Mouse (Mus musculus) embryonic fibroblast, embryonic 13.5 days (primary cell): Measurements from ENCODE around the gene Rtn4rl2. TPM values are rescaled to one million over a fixed set of nuclear protein-coding genes. Genes with fewer than 3 reads are reported as not detected.
A peak's percentile ranks its signal among the peaks of the same experiment; 100 is the strongest.

ENCODE experiments used
- H3K27ac ChIP-seq: 2 replicates; pipeline ENCODE4 v1.5.1; 2012; ENCODE audit warnings: low read length, control low read depth, inconsistent platforms; ENCODE audit not compliant: insufficient read depth
- H3K4me1 ChIP-seq: 2 replicates; pipeline ENCODE4 v1.6.1; 2011; ENCODE audit warnings: low read length; ENCODE audit not compliant: control insufficient read depth, insufficient read depth
- H3K4me3 ChIP-seq: 2 replicates; pipeline ENCODE4 v1.5.1; 2011; ENCODE audit warnings: mild to moderate bottlenecking, control low read depth, low read length; ENCODE audit not compliant: insufficient read depth
- CTCF ChIP-seq: IDR thresholded peaks from 2 replicates; pipeline ENCODE4 v1.5.1; 2011; ENCODE audit warnings: mild to moderate bottlenecking, control low read depth, low read length, moderate library complexity, borderline replicate concordance; ENCODE audit not compliant: insufficient read depth
- POLR2A ChIP-seq: IDR thresholded peaks from 2 replicates; pipeline ENCODE4 v1.6.1; 2011; ENCODE audit warnings: low read depth, mild to moderate bottlenecking, control low read depth, low read length, moderate library complexity
- polyA plus RNA-seq: library from polyadenylated mRNA; stranded (reverse); fragments of >200 nt; gene quantifications from 2 replicates; pipeline ENCODE4 v1.2.4, GENCODE M21; 2011; ENCODE audit warnings: low read depth; ENCODE audit not compliant: missing spikeins, insufficient read length

Rtn4rl2 gene
- polyA plus RNA-seq, 1 experiment = 1.2 TPM

GRCm38 (mm10) chr2:84868977-84869376, 17.5 kb downstream of the Rtn4rl2 start:
- no peak for TF ChIP-seq POLR2A
- TF ChIP-seq CTCF = no peak
- no peak overlapping the region for H3K27ac ChIP-seq
- no peak overlapping the region for H3K4me3 ChIP-seq
- no peaks in the 10 kb centered on the region for H3K4me1 ChIP-seq

GRCm38 (mm10) chr2:84868521-84868943, 18.0 kb downstream of the Rtn4rl2 start:
- no peak overlapping the region for H3K4me3 ChIP-seq
- TF ChIP-seq CTCF (peak; percentile 54; the same call in 1 of the 2 replicates), POLR2A (no peak)
- no peaks in the 10 kb centered on the region for H3K4me1 ChIP-seq
- no peak overlapping the region for H3K27ac ChIP-seq

- TF ChIP-seq POLR2A (no peak), CTCF (peak; percentile 65; the same call in 1 of the 2 replicates)
- H3K4me3 ChIP-seq = no peak overlapping the region
- H3K27ac ChIP-seq = no peak overlapping the region
- H3K4me1 ChIP-seq = no peaks in the 10 kb centered on the region
Observed at GRCm38 (mm10) chr2:84865616-84866571, 20.6 kb downstream of the Rtn4rl2 start.

GRCm38 (mm10) chr2:84862231-84862630, 24.3 kb downstream of the Rtn4rl2 start:
- 0 out of 2 replicates have a peak, but pooled peaks cover 3% of the 10 kb centered on the region for H3K4me1 ChIP-seq
- no peak overlapping the region for H3K4me3 ChIP-seq
- TF ChIP-seq POLR2A (no peak), CTCF (no peak)

GRCm38 (mm10) chr2:84861430-84861829, 25.1 kb downstream of the Rtn4rl2 start:
- Histone ChIP-seq H3K4me1 (0 out of 2 replicates have a peak, but pooled peaks cover 3% of the 10 kb centered on the region), H3K4me3 (no peak overlapping the region), H3K27ac (no peak overlapping the region)
- no peak for TF ChIP-seq POLR2A
- TF ChIP-seq CTCF = no peak

More at GRCm38 (mm10) chr2:84862231-84862630, 24.3 kb downstream of the Rtn4rl2 start:
- no peak overlapping the region for H3K27ac ChIP-seq

- peak overlapping the region; percentile 35 for H3K27ac ChIP-seq
- H3K4me1 ChIP-seq = 0 out of 2 replicates have a peak, but pooled peaks cover 3% of the 10 kb centered on the region
- TF ChIP-seq CTCF (no peak), POLR2A (no peak)
- H3K4me3 ChIP-seq = no peak overlapping the region
Observed at GRCm38 (mm10) chr2:84859991-84860780, 26.3 kb downstream of the Rtn4rl2 start.

GRCm38 (mm10) chr2:84858551-84858950, 28.0 kb downstream of the Rtn4rl2 start:
- Histone ChIP-seq H3K4me1 (0 out of 2 replicates have a peak, but pooled peaks cover 3% of the 10 kb centered on the region), H3K27ac (no peak overlapping the region), H3K4me3 (no peak overlapping the region)
- TF ChIP-seq CTCF (no peak), POLR2A (no peak)

- 0 out of 2 replicates have a peak, but pooled peaks cover 3% of the 10 kb centered on the region for H3K4me1 ChIP-seq
- no peak overlapping the region for H3K4me3 ChIP-seq
- TF ChIP-seq POLR2A = no peak
- TF ChIP-seq CTCF = peak; percentile 80; the same call in 1 of the 2 replicates
- H3K27ac ChIP-seq = no peak overlapping the region
Observed at GRCm38 (mm10) chr2:84855732-84856131, 30.8 kb downstream of the Rtn4rl2 start.

GRCm38 (mm10) chr2:84851130-84852040, 35.1 kb downstream of the Rtn4rl2 start:
- Histone ChIP-seq H3K4me3 (no peak overlapping the region), H3K27ac (no peak overlapping the region), H3K4me1 (no peaks in the 10 kb centered on the region)
- no peak for TF ChIP-seq CTCF
- no peak for TF ChIP-seq POLR2A
